Mouse (Mus musculus) liver, embryonic 11.5 days (tissue): ENCODE results near the gene Osbpl9. TPM values are rescaled to one million over a fixed set of nuclear protein-coding genes. Genes with fewer than 3 reads are reported as not detected.
A peak's percentile ranks its signal among the peaks of the same experiment; 100 is the strongest.

Experiments used
- ATAC-seq: fragments of 200-750 bp; cut with Nextera tagmentation; replicated peaks from 2 replicates; pipeline ENCODE4 v1.8.0; 2017; ENCODE audit warnings: moderate number of reproducible peaks, mild to moderate bottlenecking, moderate TSS enrichment, moderate library complexity; ENCODE audit not compliant: low FRiP score
- DNase-seq: peaks from one replicate; pipeline ENCODE4 v3.0.0-alpha.2; 2017; ENCODE audit warnings: low spot score
- H3K27ac ChIP-seq: fragments of 300-500 bp; sonication (generic); 2 replicates; pipeline ENCODE4 v1.5.1; 2014; ENCODE audit warnings: mild to moderate bottlenecking, low read depth, low read length, control low read depth
- H3K27me3 ChIP-seq: fragments of 300-500 bp; sonication (generic); replicated peaks from 2 replicates; pipeline ENCODE4 v1.6.1; 2014; ENCODE audit warnings: low read length, mixed read lengths; ENCODE audit not compliant: control insufficient read depth, insufficient read depth
- H3K36me3 ChIP-seq: fragments of 300-500 bp; sonication (generic); 2 replicates; pipeline ENCODE4 v1.6.1; 2014; ENCODE audit warnings: mild to moderate bottlenecking, low read length, moderate library complexity, mixed read lengths; ENCODE audit not compliant: control insufficient read depth, insufficient read depth
- H3K4me1 ChIP-seq: fragments of 300-500 bp; sonication (generic); replicated peaks from 2 replicates; pipeline ENCODE4 v1.6.1; 2014; ENCODE audit warnings: low read length, mixed read lengths; ENCODE audit not compliant: control insufficient read depth, insufficient read depth
- H3K4me2 ChIP-seq: fragments of 300-500 bp; sonication (generic); 2 replicates; pipeline ENCODE4 v1.6.1; 2014; ENCODE audit warnings: mild to moderate bottlenecking, control low read depth, moderate library complexity
- H3K4me3 ChIP-seq: fragments of 300-500 bp; sonication (generic); 2 replicates; pipeline ENCODE4 v1.5.1; 2014; ENCODE audit warnings: low read depth, low read length, control low read depth
- H3K9ac ChIP-seq: fragments of 300-500 bp; sonication (generic); 2 replicates; pipeline ENCODE4 v1.6.1; 2014; ENCODE audit warnings: low read depth, low read length, control low read depth
- H3K9me3 ChIP-seq: fragments of 300-500 bp; sonication (generic); 2 replicates; pipeline ENCODE4 v1.6.1; 2016; ENCODE audit warnings: low read length, inconsistent platforms, mixed read lengths; ENCODE audit not compliant: control insufficient read depth
- WGBS: fragments of 180-500 bp; shearing (Covaris S2); extraction: QIAGEN DNeasy Blood & Tissue Kit; methylation state at CpG from one replicate; pipeline ENCODE4 v1.1.7; 2014; 5-methylcytosine and 5-hydroxymethylcytosine counted together
- polyA plus RNA-seq: library from polyadenylated mRNA; unstranded; fragments of >200 nt; fragmentation: Nextera tagmentation; extraction: Ambion mirVana; gene quantifications from 2 replicates; pipeline ENCODE4 v1.2.1, GENCODE M21; 2014

Osbpl9 gene
- polyA plus RNA-seq, 1 experiment from 2014 or later = 40.6 TPM

DNA sequence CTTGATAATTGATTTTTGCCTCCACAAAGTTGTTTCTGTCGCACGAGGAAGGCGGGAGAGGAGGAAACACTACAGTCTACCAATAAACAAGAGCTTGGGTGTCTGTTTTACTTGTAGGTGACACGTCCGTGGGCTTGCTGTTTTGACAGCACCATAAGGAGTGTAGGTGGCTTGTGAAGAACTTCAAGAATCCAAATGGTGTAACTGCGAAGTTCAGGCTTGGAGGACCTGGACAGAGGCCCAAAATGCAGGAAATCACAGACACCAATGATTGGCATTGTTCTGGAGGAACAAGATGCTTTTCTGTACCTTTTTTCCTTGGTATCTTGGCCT, 83.8 kb downstream of the Osbpl9 start:
- Histone ChIP-seq H3K9ac (peak overlapping the region; percentile 75), H3K4me3 (peak overlapping the region; percentile 60), H3K9me3 (no peaks in the 10 kb centered on the region), H3K4me2 (peak overlapping the region; percentile 84), H3K27me3 (no peaks in the 10 kb centered on the region), H3K27ac (peak overlapping the region; percentile 71), H3K4me1 (peaks cover 14% of the 10 kb centered on the region), H3K36me3 (no peaks in the 10 kb centered on the region)
- DNase-seq = no peak
- peak; percentile 29 for ATAC-seq
- WGBS = 4% methylated on average over 6 of the region's 6 CpGs

DNA sequence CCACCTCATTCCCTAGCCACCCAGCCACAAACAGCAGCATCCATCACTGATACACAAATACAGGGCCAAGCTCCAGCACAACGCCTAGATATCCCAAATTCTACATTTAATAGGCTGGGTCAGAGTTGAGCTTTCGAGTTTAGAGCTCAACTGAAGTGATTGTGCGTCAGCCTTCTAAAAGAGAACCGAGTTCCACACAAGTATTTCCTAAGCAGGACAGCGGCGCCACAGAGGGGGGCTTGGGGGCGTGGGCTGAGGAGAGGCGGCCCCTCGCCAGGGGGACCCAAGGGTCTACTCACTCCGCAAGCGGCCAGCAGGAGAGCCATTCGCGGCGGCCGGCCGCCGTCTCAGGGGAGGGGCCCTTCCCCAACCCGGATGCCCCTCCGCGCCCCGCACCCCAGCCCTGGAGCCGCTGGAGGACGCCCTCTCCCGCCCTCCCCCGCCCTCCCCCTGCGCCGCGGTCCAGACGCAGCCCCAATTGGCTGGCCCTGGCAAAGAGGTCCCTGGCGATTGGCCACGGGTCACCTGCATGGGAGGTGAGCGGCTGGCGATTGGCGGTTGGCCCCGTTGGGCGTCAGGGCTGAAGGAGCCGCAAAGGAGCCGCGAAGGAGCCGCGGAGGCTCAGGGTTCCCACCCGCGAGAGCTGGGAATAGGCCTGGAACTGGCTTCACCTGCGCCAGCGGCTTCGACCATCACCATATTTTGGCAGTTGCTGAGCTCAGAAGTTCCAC, 84.3 kb downstream of the Osbpl9 start:
- H3K4me2 ChIP-seq = peak overlapping the region; percentile 84
- WGBS = under 1% methylated on average over 37 of the region's 46 CpGs
- H3K27ac ChIP-seq = peak overlapping the region; percentile 71
- H3K4me3 ChIP-seq = peak overlapping the region; percentile 60
- no peaks in the 10 kb centered on the region for H3K9me3 ChIP-seq
- ATAC-seq = peak; percentile 100
- peaks cover 14% of the 10 kb centered on the region for H3K4me1 ChIP-seq
- H3K9ac ChIP-seq = peak overlapping the region; percentile 75
- DNase-seq = peak; percentile 94
- H3K27me3 ChIP-seq = no peaks in the 10 kb centered on the region
- H3K36me3 ChIP-seq = no peaks in the 10 kb centered on the region

- Histone ChIP-seq H3K27me3 (no peaks in the 10 kb centered on the region), H3K9me3 (no peaks in the 10 kb centered on the region), H3K36me3 (no peaks in the 10 kb centered on the region), H3K4me2 (peak overlapping the region; percentile 84), H3K27ac (no peak overlapping the region), H3K4me1 (peaks cover 13% of the 10 kb centered on the region), H3K4me3 (peak overlapping the region; percentile 60), H3K9ac (0 out of 2 replicates have a peak overlapping the region, but pooled peaks have one; percentile 35)
- ATAC-seq (no peak), DNase-seq (no peak)
- WGBS = 45% methylated on average over 6 of the region's 6 CpGs
Observed at GRCm38 (mm10) chr4:109116938-109117337, 85.1 kb downstream of the Osbpl9 start.

GRCm38 (mm10) chr4:109116494-109116893, 85.6 kb downstream of the Osbpl9 start:
- Histone ChIP-seq H3K4me1 (peaks cover 13% of the 10 kb centered on the region), H3K9me3 (no peaks in the 10 kb centered on the region), H3K9ac (no peak overlapping the region), H3K27ac (no peak overlapping the region), H3K4me2 (peak overlapping the region; percentile 35; the same call in 1 of the 2 replicates), H3K4me3 (no peak overlapping the region), H3K27me3 (no peaks in the 10 kb centered on the region), H3K36me3 (no peaks in the 10 kb centered on the region)
- no peak for ATAC-seq
- no peak for DNase-seq
- 62% methylated on average over 3 of the region's 3 CpGs for WGBS

GRCm38 (mm10) chr4:109115742-109116141, 86.3 kb downstream of the Osbpl9 start:
- ATAC-seq (no peak), DNase-seq (no peak)
- no peaks in the 10 kb centered on the region for H3K9me3 ChIP-seq
- H3K9ac ChIP-seq = no peak overlapping the region
- no peak overlapping the region for H3K4me3 ChIP-seq
- H3K4me1 ChIP-seq = peaks cover 13% of the 10 kb centered on the region
- no peak overlapping the region for H3K27ac ChIP-seq
- 78% methylated on average over 1 of the region's 1 CpGs for WGBS
- no peaks in the 10 kb centered on the region for H3K27me3 ChIP-seq
- H3K4me2 ChIP-seq = no peak overlapping the region
- no peaks in the 10 kb centered on the region for H3K36me3 ChIP-seq

DNA sequence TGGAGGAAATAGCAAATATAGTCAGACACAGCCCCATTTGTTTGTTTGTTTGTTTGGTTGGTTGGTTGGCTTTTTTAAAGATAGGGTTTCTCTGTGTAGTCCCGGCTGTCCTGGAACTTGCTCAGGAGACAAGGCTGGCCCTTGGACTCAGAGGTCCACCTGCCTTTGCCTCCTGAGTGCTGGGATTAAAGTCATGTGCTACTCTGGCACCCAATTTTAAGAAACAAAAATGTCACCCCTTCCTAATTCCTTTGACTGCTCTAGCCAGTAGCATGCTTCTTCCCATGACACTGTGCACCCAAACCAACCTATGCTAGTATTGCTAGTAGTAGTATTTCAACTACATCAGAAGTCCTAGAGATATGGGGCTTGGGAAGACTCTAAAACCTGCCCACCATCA, 87.8 kb downstream of the Osbpl9 start:
- Histone ChIP-seq H3K36me3 (no peaks in the 10 kb centered on the region), H3K4me3 (no peak overlapping the region), H3K9ac (no peak overlapping the region), H3K4me1 (peaks cover 13% of the 10 kb centered on the region), H3K9me3 (no peaks in the 10 kb centered on the region), H3K27ac (no peak overlapping the region), H3K27me3 (no peaks in the 10 kb centered on the region), H3K4me2 (no peak overlapping the region)
- DNase-seq (no peak), ATAC-seq (no peak)
- 86% methylated on average over 1 of the region's 1 CpGs for WGBS

- H3K4me2 ChIP-seq = no peak overlapping the region
- no peak overlapping the region; the same call in 1 of the 2 replicates for H3K27ac ChIP-seq
- H3K9me3 ChIP-seq = no peaks in the 10 kb centered on the region
- no peaks in the 10 kb centered on the region for H3K27me3 ChIP-seq
- WGBS = 72% methylated on average over 7 of the region's 7 CpGs
- no peaks in the 10 kb centered on the region for H3K36me3 ChIP-seq
- ATAC-seq (no peak), DNase-seq (no peak)
- H3K4me1 ChIP-seq = peaks cover 10% of the 10 kb centered on the region
- H3K4me3 ChIP-seq = no peak overlapping the region
- no peak overlapping the region for H3K9ac ChIP-seq
Observed at GRCm38 (mm10) chr4:109112915-109113505, 89.1 kb downstream of the Osbpl9 start.

DNA sequence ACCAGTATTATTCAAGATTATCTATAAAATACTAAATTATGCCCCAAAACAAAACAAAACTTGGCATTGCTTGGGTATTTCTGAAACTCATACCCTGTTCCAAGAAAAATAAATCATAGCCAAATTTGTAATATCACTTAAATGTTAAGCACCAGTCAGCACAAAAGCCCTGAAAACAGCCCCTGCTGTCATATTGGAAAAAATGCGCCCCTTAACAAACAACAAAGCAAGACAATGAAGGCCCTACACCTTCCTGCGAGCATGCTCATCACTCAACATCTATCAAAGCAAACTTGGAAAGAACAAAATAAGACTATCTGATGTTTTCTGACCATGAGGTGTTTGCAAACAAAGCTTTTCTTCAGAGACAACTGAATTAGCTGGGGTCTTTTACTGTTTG, 91.1 kb downstream of the Osbpl9 start:
- Histone ChIP-seq H3K27me3 (no peaks in the 10 kb centered on the region), H3K4me2 (no peak overlapping the region), H3K4me1 (peaks cover 3% of the 10 kb centered on the region; the same call in 1 of the 2 replicates), H3K36me3 (no peaks in the 10 kb centered on the region), H3K9me3 (no peaks in the 10 kb centered on the region), H3K9ac (no peak overlapping the region), H3K4me3 (no peak overlapping the region), H3K27ac (no peak overlapping the region)
- ATAC-seq (no peak), DNase-seq (no peak)
- 93% methylated on average over 2 of the region's 2 CpGs for WGBS

- DNase-seq (no peak), ATAC-seq (no peak)
- Histone ChIP-seq H3K27me3 (no peaks in the 10 kb centered on the region), H3K4me1 (peaks cover 3% of the 10 kb centered on the region; the same call in 1 of the 2 replicates), H3K4me2 (no peak overlapping the region), H3K27ac (no peak overlapping the region), H3K9me3 (no peaks in the 10 kb centered on the region), H3K36me3 (no peaks in the 10 kb centered on the region), H3K4me3 (no peak overlapping the region), H3K9ac (no peak overlapping the region)
- WGBS = 87% methylated on average over 10 of the region's 10 CpGs
Observed at GRCm38 (mm10) chr4:109109686-109110085, 92.4 kb downstream of the Osbpl9 start.
